Comparison of ENCODE assay signal across 9 mouse cellular contexts in genomic region chr8:12396501-12397345, GRCm38 (mm10). TPM values are rescaled to one million over a fixed set of nuclear protein-coding genes. Genes with fewer than 3 reads are reported as not detected.
A peak's percentile ranks its signal among the peaks of the same experiment; 100 is the strongest.
DNase-seq lines count a peak whose midpoint lies in the region; ATAC-seq and TF ChIP-seq lines count a peak whose summit lies in the region.
"Had no signal": no experiment of that assay in that cellular context is flagged by ENCODE, and none has a peak within 500 bp of the region (broad histone marks: within the 10 kb centered on the region; RNA-seq: fewer than 3 reads in every experiment).

No protein-coding gene starts in this region.

- no peak for TF ChIP-seq EP300 in ES-Bruce4 (IDR thresholded peaks at IDR 0.05; ENCODE audit: insufficient read depth, low read depth, low read length)

- no peaks in the 10 kb centered on the region for H3K36me3 ChIP-seq in ES-Bruce4 (ENCODE audit: control insufficient read depth, insufficient read depth, low read length, poor library complexity, severe bottlenecking)
- no peaks in the 10 kb centered on the region for H3K36me3 ChIP-seq in forebrain, embryonic 15.5 days
- no peaks in the 10 kb centered on the region for H3K36me3 ChIP-seq in liver, embryonic 16.5 days (ENCODE audit: control insufficient read depth, insufficient read depth)

- WGBS in forebrain, embryonic 15.5 days, result under 1% methylated on average over 109 of the region's 118 CpGs
- WGBS in liver, embryonic 16.5 days (ENCODE audit: insufficient replicate concordance), result under 1% methylated on average over 107 of the region's 118 CpGs

- TF ChIP-seq POLR2A in ES-Bruce4 (IDR thresholded peaks at IDR 0.05; ENCODE audit: insufficient read depth, low read length), result no peak

- H3K27ac ChIP-seq in ES-Bruce4 (ENCODE audit: insufficient read depth, low read length), result no peak overlapping the region
- H3K27ac ChIP-seq in forebrain, embryonic 15.5 days (replicated peaks), result peak overlapping the region; percentile 97
- H3K27ac ChIP-seq in liver, embryonic 16.5 days (ENCODE audit: low read length), result no peak overlapping the region

- no peak for TF ChIP-seq CTCF in ES-Bruce4 (IDR thresholded peaks at IDR 0.05; ENCODE audit: low read depth, low read length)

- H3K27me3 ChIP-seq in ES-Bruce4 (ENCODE audit: control insufficient read depth, insufficient read depth, low read length, poor library complexity, severe bottlenecking), result peaks cover 56% of the 10 kb centered on the region
- peaks cover 16% of the 10 kb centered on the region for H3K27me3 ChIP-seq in forebrain, embryonic 15.5 days
- peaks cover 94% of the 10 kb centered on the region for H3K27me3 ChIP-seq in liver, embryonic 16.5 days (ENCODE audit: control insufficient read depth, insufficient read depth, low read depth, low read length)

- no peaks in the 10 kb centered on the region for H3K9me3 ChIP-seq in ES-Bruce4 (replicated peaks; ENCODE audit: control insufficient read depth, insufficient read depth, low read length, poor library complexity, severe bottlenecking)
- H3K9me3 ChIP-seq in forebrain, embryonic 15.5 days, result no peaks in the 10 kb centered on the region
- no peaks in the 10 kb centered on the region for H3K9me3 ChIP-seq in liver, embryonic 16.5 days (replicated peaks; ENCODE audit: control insufficient read depth, low read length)

- ATAC-seq in forebrain, embryonic 15.5 days (replicated peaks), result no peak
- no peak for ATAC-seq in liver, embryonic 16.5 days (ENCODE audit: low read depth)
- no peak for ATAC-seq in megakaryocyte progenitor cell, adult 5-6 weeks (replicated peaks; ENCODE audit: poor library complexity)
- ATAC-seq in erythroblast, adult 5-6 weeks (replicated peaks; ENCODE audit: low FRiP score, poor library complexity, severe bottlenecking), result no peak

- peak overlapping the region; percentile 68 for H3K4me2 ChIP-seq in forebrain, embryonic 15.5 days (replicated peaks)
- no peak overlapping the region for H3K4me2 ChIP-seq in liver, embryonic 16.5 days (ENCODE audit: low read depth, low read length)

- H3K4me3 ChIP-seq in ES-Bruce4 (ENCODE audit: low read depth, low read length), result peak overlapping the region; percentile 66
- H3K4me3 ChIP-seq in forebrain, embryonic 15.5 days, result peak overlapping the region; percentile 73
- H3K4me3 ChIP-seq in liver, embryonic 16.5 days (ENCODE audit: low read depth, low read length), result peak overlapping the region; percentile 3; the same call in 1 of the 2 replicates

- H3K4me1 ChIP-seq in ES-Bruce4 (ENCODE audit: control insufficient read depth, insufficient read depth, low read length), result no peaks in the 10 kb centered on the region
- peaks cover 73% of the 10 kb centered on the region for H3K4me1 ChIP-seq in forebrain, embryonic 15.5 days
- H3K4me1 ChIP-seq in liver, embryonic 16.5 days (ENCODE audit: control insufficient read depth, low read depth, low read length), result no peaks in the 10 kb centered on the region

- peak; percentile 70 for DNase-seq in heart, adult 11 months
- no peak for DNase-seq in heart, adult 18-20 months
- DNase-seq in spleen, adult 18-20 months, result no peak

- H3K9ac ChIP-seq in ES-Bruce4 (ENCODE audit: low read depth, poor library complexity, severe bottlenecking), result peak overlapping the region; percentile 89
- H3K9ac ChIP-seq in forebrain, embryonic 15.5 days (replicated peaks), result peak overlapping the region; percentile 81
- no peak overlapping the region for H3K9ac ChIP-seq in liver, embryonic 16.5 days (ENCODE audit: low read depth, low read length)

RNA-seq across cellular contexts. Expression of gene Sox1, which starts 1.6 kb away (rescaled TPM):
- not detected for total RNA-seq in heart, adult 18-20 months (2021)
- polyA plus RNA-seq in ES-Bruce4 (2011; ENCODE audit: insufficient read depth, insufficient read length, low read depth, missing spikeins), result 0.37 and 0.50 TPM in 2 replicates
- 6.8 and 7.0 TPM in 2 replicates for polyA plus RNA-seq in forebrain, embryonic 15.5 days (2015; fragmentation: Nextera tagmentation; extraction: Ambion mirVana)
- polyA plus RNA-seq in liver, embryonic 16.5 days (2015; fragmentation: Nextera tagmentation; extraction: Ambion mirVana), result not detected in 2 replicates
- total RNA-seq in megakaryocyte progenitor cell, adult 5-6 weeks (2015), result not detected in 2 replicates
- not detected in 2 replicates for total RNA-seq in megakaryocyte progenitor cell, adult 5-6 weeks (2017)
- total RNA-seq in erythroblast, adult 5-6 weeks (2015; ENCODE audit: low replicate concordance), result not detected in 2 replicates
- total RNA-seq in erythroblast, adult 5-6 weeks (2017; ENCODE audit: low replicate concordance), result not detected in 2 replicates
- polyA plus RNA-seq: spleen, adult 2 months had no signal

Comparison
In these comparisons a context has a peak if more than half of its experiments do, and no peak if none do; other contexts are left out.
1. H3K4me3 ChIP-seq: peak in every context shown above with its lines; median percentile 73 in forebrain, embryonic 15.5 days; 66 in ES-Bruce4; 3 in liver, embryonic 16.5 days.